Mouse (Mus musculus) neural tube, embryonic 14.5 days (tissue): Measurements from ENCODE around the gene Mmd2. TPM values are rescaled to one million over a fixed set of nuclear protein-coding genes. Genes with fewer than 3 reads are reported as not detected.

Source experiments
- ATAC-seq: fragments of 200-750 bp; cut with Nextera tagmentation; 2 replicates; pipeline ENCODE4 v1.8.0; 2017; ENCODE audit warnings: low read depth, mild to moderate bottlenecking, moderate TSS enrichment, moderate library complexity
- H3K27ac ChIP-seq: fragments of 300-500 bp; sonication (generic); 2 replicates; pipeline ENCODE4 v1.5.1; 2014; ENCODE audit warnings: low read depth, mild to moderate bottlenecking, control low read depth, low read length, moderate library complexity, mixed read lengths
- H3K27me3 ChIP-seq: fragments of 300-500 bp; sonication (generic); 2 replicates; pipeline ENCODE4 v1.6.1; 2014; ENCODE audit warnings: low read length; ENCODE audit not compliant: control insufficient read depth, insufficient read depth
- H3K36me3 ChIP-seq: fragments of 300-500 bp; sonication (generic); 2 replicates; pipeline ENCODE4 v1.6.1; 2014; ENCODE audit warnings: low read length, mixed read lengths; ENCODE audit not compliant: control insufficient read depth, insufficient read depth
- H3K4me1 ChIP-seq: fragments of 300-500 bp; sonication (generic); 2 replicates; pipeline ENCODE4 v1.6.1; 2014; ENCODE audit warnings: low read length; ENCODE audit not compliant: control insufficient read depth, insufficient read depth
- H3K4me2 ChIP-seq: fragments of 300-500 bp; sonication (generic); 2 replicates; pipeline ENCODE4 v1.6.1; 2014; ENCODE audit warnings: mild to moderate bottlenecking, low read depth, low read length, control low read depth
- H3K4me3 ChIP-seq: fragments of 300-500 bp; sonication (generic); 2 replicates; pipeline ENCODE4 v1.5.1; 2014; ENCODE audit warnings: low read depth, low read length, control low read depth, mixed read lengths
- H3K9ac ChIP-seq: fragments of 300-500 bp; sonication (generic); replicated peaks from 2 replicates; pipeline ENCODE4 v1.6.1; 2014; ENCODE audit warnings: low read depth, mild to moderate bottlenecking, control low read depth, low read length, mixed read lengths
- H3K9me3 ChIP-seq: fragments of 300-500 bp; sonication (generic); 2 replicates; pipeline ENCODE4 v1.6.1; 2016; ENCODE audit warnings: low read length; ENCODE audit not compliant: control insufficient read depth
- WGBS: fragments of 180-500 bp; shearing (Covaris S2); extraction: QIAGEN DNeasy Blood & Tissue Kit; methylation state at CpG from one replicate; pipeline ENCODE4 v1.1.7; 2014; 5-methylcytosine and 5-hydroxymethylcytosine counted together
- polyA plus RNA-seq: library from polyadenylated mRNA; unstranded; fragments of >200 nt; fragmentation: Nextera tagmentation; extraction: Ambion mirVana; gene quantifications from 2 replicates; pipeline ENCODE4 v1.2.1, GENCODE M21; 2014

Mmd2 gene
- polyA plus RNA-seq: 59.7 and 59.9 TPM in 2 replicates

GRCm38 (mm10) chr5:142608259-142608988 is at the start of gene Mmd2:
TSS of gene Mmd2 (minus strand) at chr5:142608800.
- H3K4me3 ChIP-seq: peak within 1 kb of the TSS; percentile 42
- ATAC-seq: peak; percentile 75
- H3K4me1 ChIP-seq: no peaks in the 10 kb centered on the region
- H3K9ac ChIP-seq: peak within 1 kb of the TSS; percentile 58
- H3K9me3 ChIP-seq: no peaks in the 10 kb centered on the region
- no peaks in the 10 kb centered on the region for H3K36me3 ChIP-seq
- WGBS: 3% methylated on average over 42 of the region's 42 CpGs
- H3K27ac ChIP-seq: 0 out of 2 replicates have a peak within 1 kb of the TSS, but pooled peaks have one; percentile 44
- no peaks in the 10 kb centered on the region for H3K27me3 ChIP-seq
- peak within 1 kb of the TSS; percentile 69 for H3K4me2 ChIP-seq

DNA sequence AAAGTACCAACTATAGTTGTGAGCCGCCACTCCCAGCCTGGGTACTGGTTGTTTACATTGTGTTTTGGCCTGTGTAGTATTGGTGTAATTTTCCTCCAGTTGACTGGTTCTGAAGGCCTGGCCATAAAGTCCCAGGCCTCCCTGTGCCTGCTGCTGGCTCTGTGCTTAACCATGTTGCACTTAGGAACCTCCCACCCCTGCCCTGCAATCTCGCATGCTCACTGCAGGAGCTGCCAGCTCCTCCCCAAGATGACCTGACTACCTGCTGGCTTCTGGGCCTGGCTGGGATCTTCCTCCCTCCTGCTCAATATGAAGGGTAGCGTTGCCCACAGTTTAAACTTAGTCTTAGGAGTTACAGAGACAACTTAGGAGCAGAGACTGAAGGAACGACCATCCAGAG is 43.7 kb upstream of the Mmd2 start:
- Histone ChIP-seq H3K4me2 (no peak overlapping the region), H3K36me3 (peaks cover 13% of the 10 kb centered on the region; the same call in 1 of the 2 replicates), H3K27ac (no peak overlapping the region; the same call in 1 of the 2 replicates), H3K9ac (no peak overlapping the region), H3K27me3 (no peaks in the 10 kb centered on the region), H3K9me3 (no peaks in the 10 kb centered on the region), H3K4me3 (no peak overlapping the region), H3K4me1 (peaks cover 12% of the 10 kb centered on the region; the same call in 1 of the 2 replicates)
- ATAC-seq: no peak
- 66% methylated on average over 4 of the region's 4 CpGs for WGBS

- H3K4me3 ChIP-seq: no peak overlapping the region
- H3K9ac ChIP-seq: no peak overlapping the region
- H3K36me3 ChIP-seq: 0 out of 2 replicates have a peak, but pooled peaks cover 2% of the 10 kb centered on the region
- 61% methylated on average over 6 of the region's 6 CpGs for WGBS
- no peaks in the 10 kb centered on the region for H3K9me3 ChIP-seq
- peaks cover 12% of the 10 kb centered on the region; the same call in 1 of the 2 replicates for H3K4me1 ChIP-seq
- no peak overlapping the region for H3K4me2 ChIP-seq
- H3K27ac ChIP-seq: no peak overlapping the region
- ATAC-seq: peak; percentile 34; the same call in 1 of the 2 replicates
- no peaks in the 10 kb centered on the region for H3K27me3 ChIP-seq
Observed at GRCm38 (mm10) chr5:142650794-142651497, 42.3 kb upstream of the Mmd2 start.

DNA sequence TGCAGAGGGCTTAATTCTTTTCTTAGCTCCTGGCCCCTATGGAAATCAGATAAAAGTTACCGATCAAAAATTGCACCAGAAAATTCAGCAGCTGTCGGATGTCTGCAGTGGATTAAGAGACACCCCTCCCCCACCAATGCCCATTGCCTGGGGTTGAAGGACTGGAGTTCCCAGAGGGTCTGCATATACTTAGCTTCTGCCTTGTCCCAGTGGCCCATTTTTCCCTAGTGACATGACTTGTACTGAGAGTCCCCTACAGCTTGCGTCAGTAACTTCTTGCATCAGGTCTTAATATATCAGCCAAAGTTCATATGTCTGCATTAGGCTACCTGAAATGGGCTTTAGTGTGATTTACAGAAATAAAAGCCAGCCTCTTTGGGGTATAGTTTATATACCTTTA is 41.8 kb upstream of the Mmd2 start:
- Histone ChIP-seq H3K27me3 (no peaks in the 10 kb centered on the region), H3K4me1 (peaks cover 12% of the 10 kb centered on the region; the same call in 1 of the 2 replicates), H3K36me3 (no peaks in the 10 kb centered on the region), H3K27ac (no peak overlapping the region), H3K9me3 (no peaks in the 10 kb centered on the region), H3K4me2 (no peak overlapping the region), H3K4me3 (no peak overlapping the region), H3K9ac (no peak overlapping the region)
- ATAC-seq: no peak
- WGBS: 44% methylated on average over 3 of the region's 3 CpGs

DNA sequence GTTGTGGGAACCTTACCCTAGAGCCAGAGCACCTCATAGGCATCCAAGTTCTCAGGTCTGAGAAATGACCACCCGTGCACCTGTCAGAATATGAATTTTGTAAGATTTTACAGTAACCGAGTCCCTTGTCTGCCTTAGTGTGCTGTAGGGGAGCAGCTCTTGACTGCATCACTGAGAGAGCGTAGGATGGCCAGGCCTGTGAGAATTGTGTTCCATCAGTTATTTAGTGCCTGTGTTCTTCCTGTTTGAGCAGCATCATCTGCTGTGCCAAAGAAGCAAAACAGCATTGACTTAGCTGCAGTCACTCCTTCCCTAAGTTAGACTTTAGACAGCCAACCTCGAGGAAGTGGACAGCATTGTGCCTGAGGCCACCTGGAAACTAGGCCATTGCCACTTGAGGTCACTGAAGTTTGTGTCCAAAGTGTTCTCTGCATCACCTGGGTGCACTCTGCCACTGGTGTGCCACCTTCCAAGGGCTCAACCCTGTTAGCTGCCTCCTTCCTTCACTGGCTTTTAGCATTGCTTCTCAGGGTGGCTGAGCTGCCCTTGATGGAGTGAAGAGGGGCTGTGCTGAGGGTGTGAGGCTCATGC is 41.0 kb upstream of the Mmd2 start:
- H3K9me3 ChIP-seq: no peaks in the 10 kb centered on the region
- ATAC-seq: no peak
- no peaks in the 10 kb centered on the region for H3K27me3 ChIP-seq
- 95% methylated on average over 4 of the region's 4 CpGs for WGBS
- no peak overlapping the region for H3K27ac ChIP-seq
- no peaks in the 10 kb centered on the region for H3K36me3 ChIP-seq
- H3K9ac ChIP-seq: no peak overlapping the region
- peaks cover 12% of the 10 kb centered on the region; the same call in 1 of the 2 replicates for H3K4me1 ChIP-seq
- H3K4me3 ChIP-seq: no peak overlapping the region
- no peak overlapping the region for H3K4me2 ChIP-seq

GRCm38 (mm10) chr5:142648162-142648561 is 39.6 kb upstream of the Mmd2 start:
- ATAC-seq: no peak
- Histone ChIP-seq H3K4me1 (peaks cover 12% of the 10 kb centered on the region; the same call in 1 of the 2 replicates), H3K36me3 (no peaks in the 10 kb centered on the region), H3K9me3 (no peaks in the 10 kb centered on the region), H3K4me3 (no peak overlapping the region), H3K27ac (no peak overlapping the region), H3K4me2 (no peak overlapping the region), H3K27me3 (no peaks in the 10 kb centered on the region), H3K9ac (no peak overlapping the region)
- WGBS: 75% methylated on average over 7 of the region's 7 CpGs

DNA sequence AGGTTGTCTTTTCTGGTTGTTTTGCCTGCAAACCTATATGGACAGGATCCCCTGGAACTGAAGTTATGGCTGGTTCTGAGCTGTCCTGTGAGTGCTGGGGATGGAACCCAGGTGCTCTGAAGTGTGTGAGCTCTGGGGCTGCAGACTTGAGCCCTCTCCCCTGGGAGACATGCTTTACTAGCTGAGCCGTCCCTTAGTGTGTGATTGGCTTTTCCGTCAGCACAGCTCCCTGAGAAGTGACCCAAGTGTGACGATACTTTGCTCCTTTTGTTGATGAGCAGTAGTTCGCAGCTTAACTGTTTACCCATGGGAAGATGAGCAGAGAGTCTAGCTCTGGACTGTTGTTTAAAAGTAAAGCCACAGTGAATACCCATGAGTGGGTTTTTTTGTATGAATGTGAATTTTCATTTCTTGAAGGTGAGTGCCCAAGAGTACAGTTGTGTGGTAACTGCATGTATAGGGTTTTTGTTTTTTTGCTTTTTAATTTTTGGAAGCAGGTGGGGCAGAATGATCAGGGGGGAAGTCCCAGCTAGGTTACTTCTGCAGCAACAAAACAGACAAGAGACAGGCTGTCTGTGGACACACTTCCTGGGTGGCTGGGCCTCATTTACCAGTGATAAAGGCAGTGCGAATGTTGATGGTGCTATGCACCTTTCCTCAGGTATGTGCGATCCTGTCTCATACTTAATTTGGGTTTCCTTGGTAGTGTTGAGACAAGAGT is 32.9 kb upstream of the Mmd2 start:
- ATAC-seq: no peak
- Histone ChIP-seq H3K4me3 (no peak overlapping the region), H3K4me2 (no peak overlapping the region), H3K9me3 (no peaks in the 10 kb centered on the region), H3K27ac (no peak overlapping the region), H3K36me3 (peaks cover 10% of the 10 kb centered on the region; the same call in 1 of the 2 replicates), H3K9ac (no peak overlapping the region), H3K27me3 (no peaks in the 10 kb centered on the region), H3K4me1 (no peaks in the 10 kb centered on the region)
- WGBS: 79% methylated on average over 6 of the region's 6 CpGs

GRCm38 (mm10) chr5:142640088-142640487 is 31.5 kb upstream of the Mmd2 start:
- no peak overlapping the region for H3K4me3 ChIP-seq
- H3K27ac ChIP-seq: no peak overlapping the region
- H3K4me1 ChIP-seq: no peaks in the 10 kb centered on the region
- H3K4me2 ChIP-seq: no peak overlapping the region
- peaks cover 10% of the 10 kb centered on the region; the same call in 1 of the 2 replicates for H3K36me3 ChIP-seq
- 85% methylated on average over 5 of the region's 5 CpGs for WGBS
- ATAC-seq: no peak
- no peaks in the 10 kb centered on the region for H3K27me3 ChIP-seq
- H3K9me3 ChIP-seq: no peaks in the 10 kb centered on the region
- H3K9ac ChIP-seq: no peak overlapping the region
